Comparison of ENCODE assay signal across 10 mouse cellular contexts in the genomic region with DNA sequence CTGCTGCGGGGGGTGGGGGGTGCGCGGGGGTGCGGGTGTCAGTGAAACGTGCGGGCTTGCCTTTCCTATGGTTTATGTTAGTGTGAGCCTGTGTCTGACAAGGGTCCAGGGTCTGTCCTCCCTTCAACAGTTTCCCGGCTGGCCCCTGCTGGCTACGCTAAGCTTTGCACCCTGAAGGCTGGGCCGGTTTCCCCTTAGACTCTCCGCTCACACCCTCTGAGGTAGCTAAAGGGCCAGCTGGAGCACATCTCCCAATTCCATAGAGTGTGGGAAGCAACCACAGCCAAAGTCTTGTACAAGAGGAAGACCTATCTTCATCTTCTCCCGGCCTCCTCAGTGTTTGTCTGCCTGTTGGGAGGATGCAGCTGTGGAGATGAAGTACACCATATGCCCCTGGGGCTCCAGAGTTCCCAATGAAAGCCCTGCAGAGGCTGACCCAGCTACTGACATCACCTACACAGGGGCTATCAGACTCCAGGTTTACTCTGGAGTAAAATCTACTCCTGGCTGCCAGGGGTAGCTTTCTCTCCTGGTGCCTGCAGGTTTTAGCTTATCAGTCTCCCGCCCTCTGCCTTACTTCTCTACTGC. TPM values are rescaled to one million over a fixed set of nuclear protein-coding genes. Genes with fewer than 3 reads are reported as not detected.
DNase-seq lines count a peak whose midpoint lies in the region; ATAC-seq and TF ChIP-seq lines count a peak whose summit lies in the region.
"Had no signal": no experiment of that assay in that cellular context is flagged by ENCODE, and none has a peak within 500 bp of the region (broad histone marks: within the 10 kb centered on the region; RNA-seq: fewer than 3 reads in every experiment).

No protein-coding gene starts in this region.

- peak; percentile 42; the same call in 1 of the 2 replicates for ATAC-seq in heart, embryonic 13.5 days (ENCODE audit: extremely low read depth, insufficient number of reproducible peaks, low FRiP score, low TSS enrichment)
- ATAC-seq in heart, embryonic 11.5 days (replicated peaks; ENCODE audit: insufficient number of reproducible peaks, low FRiP score, low TSS enrichment), result no peak; the same call in 1 of the 2 replicates
- no peak for ATAC-seq in liver, embryonic 14.5 days (ENCODE audit: insufficient read depth)
- no peak for ATAC-seq in liver, embryonic 12.5 days
- 0 out of 2 replicates have a peak, but pooled peaks have one; percentile 67 for ATAC-seq in neural tube, embryonic 11.5 days (ENCODE audit: insufficient read depth, low FRiP score, low TSS enrichment)

- DNase-seq in liver, embryonic 14.5 days (ENCODE audit: low read depth in 3 of 3, low spot score in 3 of 3), result no peak
- peak; percentile 48 for DNase-seq in embryo, embryonic 10.5 days (ENCODE audit: low spot score)
- peak; percentile 21 for DNase-seq in neural tube, embryonic 11.5 days (ENCODE audit: low spot score)
- no peak for DNase-seq in adrenal gland, adult 18-20 months (ENCODE audit: low spot score in 2 of 2)
- DNase-seq in cerebellum, postnatal 4 days (ENCODE audit: low spot score in 2 of 2), result no peak
- DNase-seq: gastrocnemius, postnatal 10 days had no signal

- WGBS in heart, embryonic 13.5 days, result 20% methylated on average over 12 of the region's 12 CpGs
- 19% methylated on average over 12 of the region's 12 CpGs for WGBS in heart, embryonic 11.5 days (ENCODE audit: insufficient replicate concordance)
- 33% methylated on average over 12 of the region's 12 CpGs for WGBS in liver, embryonic 14.5 days (ENCODE audit: insufficient replicate concordance)
- WGBS in liver, embryonic 12.5 days (ENCODE audit: insufficient replicate concordance), result 34% methylated on average over 12 of the region's 12 CpGs
- 32% methylated on average over 12 of the region's 12 CpGs for WGBS in neural tube, embryonic 11.5 days

- no peak for TF ChIP-seq EP300 in liver, embryonic 14.5 days (IDR thresholded peaks at IDR 0.05; ENCODE audit: low read depth)

- no peak overlapping the region for H3K4me2 ChIP-seq in heart, embryonic 13.5 days
- no peak overlapping the region for H3K4me2 ChIP-seq in heart, embryonic 11.5 days
- no peak overlapping the region for H3K4me2 ChIP-seq in liver, embryonic 14.5 days (ENCODE audit: low read depth)
- no peak overlapping the region for H3K4me2 ChIP-seq in liver, embryonic 12.5 days
- H3K4me2 ChIP-seq in neural tube, embryonic 11.5 days (ENCODE audit: low read depth), result no peak overlapping the region
- H3K4me2 ChIP-seq: limb, embryonic 12.5 days had no signal

- peaks cover 15% of the 10 kb centered on the region for H3K4me1 ChIP-seq in heart, embryonic 13.5 days
- no peaks in the 10 kb centered on the region for H3K4me1 ChIP-seq in heart, embryonic 11.5 days (ENCODE audit: control insufficient read depth, insufficient read depth, low read length)
- no peaks in the 10 kb centered on the region for H3K4me1 ChIP-seq in liver, embryonic 14.5 days (replicated peaks; ENCODE audit: control insufficient read depth in 2 of 2, insufficient read depth in 2 of 2, low read length in 1 of 2)
- H3K4me1 ChIP-seq in liver, embryonic 12.5 days, result no peaks in the 10 kb centered on the region
- H3K4me1 ChIP-seq in neural tube, embryonic 11.5 days (ENCODE audit: control insufficient read depth, insufficient read depth, low read length), result no peaks in the 10 kb centered on the region
- H3K4me1 ChIP-seq: limb, embryonic 12.5 days had no signal

- H3K27ac ChIP-seq in heart, embryonic 13.5 days (replicated peaks), result peak overlapping the region; percentile 36; the same call in 1 of the 2 replicates
- H3K27ac ChIP-seq in heart, embryonic 11.5 days (ENCODE audit: low read depth, low read length), result no peak overlapping the region
- no peak overlapping the region for H3K27ac ChIP-seq in liver, embryonic 14.5 days
- no peak overlapping the region for H3K27ac ChIP-seq in liver, embryonic 12.5 days
- H3K27ac ChIP-seq in neural tube, embryonic 11.5 days (ENCODE audit: low read depth, low read length), result no peak overlapping the region
- H3K27ac ChIP-seq: limb, embryonic 12.5 days had no signal

- TF ChIP-seq CTCF in liver, embryonic 14.5 days (IDR thresholded peaks at IDR 0.05; ENCODE audit: low read depth), result peak; percentile 9; the same call in 1 of the 2 replicates

- H3K9ac ChIP-seq in heart, embryonic 13.5 days, result no peak overlapping the region
- H3K9ac ChIP-seq in heart, embryonic 11.5 days (ENCODE audit: low read depth, low read length), result no peak overlapping the region
- no peak overlapping the region for H3K9ac ChIP-seq in liver, embryonic 14.5 days (replicated peaks)
- no peak overlapping the region for H3K9ac ChIP-seq in liver, embryonic 12.5 days
- H3K9ac ChIP-seq in neural tube, embryonic 11.5 days (ENCODE audit: low read length), result no peak overlapping the region
- H3K9ac ChIP-seq: limb, embryonic 12.5 days had no signal

- no peaks in the 10 kb centered on the region for H3K9me3 ChIP-seq in heart, embryonic 13.5 days
- H3K9me3 ChIP-seq in heart, embryonic 11.5 days (replicated peaks; ENCODE audit: control insufficient read depth, low read length), result no peaks in the 10 kb centered on the region
- H3K9me3 ChIP-seq in liver, embryonic 14.5 days (ENCODE audit: control insufficient read depth, low read length), result no peaks in the 10 kb centered on the region
- H3K9me3 ChIP-seq in liver, embryonic 12.5 days (replicated peaks), result no peaks in the 10 kb centered on the region
- H3K9me3 ChIP-seq in neural tube, embryonic 11.5 days (ENCODE audit: control insufficient read depth, low read length), result no peaks in the 10 kb centered on the region
- H3K9me3 ChIP-seq: limb, embryonic 12.5 days had no signal

- H3K4me3 ChIP-seq in heart, embryonic 13.5 days, result no peak overlapping the region
- H3K4me3 ChIP-seq in heart, embryonic 11.5 days (ENCODE audit: low read depth, low read length), result no peak overlapping the region
- no peak overlapping the region for H3K4me3 ChIP-seq in liver, embryonic 14.5 days (ENCODE audit: insufficient read depth in 1 of 2, low read depth in 2 of 2, low read length in 2 of 2)
- no peak overlapping the region for H3K4me3 ChIP-seq in liver, embryonic 12.5 days
- H3K4me3 ChIP-seq in neural tube, embryonic 11.5 days (ENCODE audit: low read depth, low read length), result no peak overlapping the region
- H3K4me3 ChIP-seq: limb, embryonic 12.5 days had no signal

- no peaks in the 10 kb centered on the region for H3K36me3 ChIP-seq in heart, embryonic 13.5 days
- H3K36me3 ChIP-seq in heart, embryonic 11.5 days (ENCODE audit: control insufficient read depth, insufficient read depth, low read length), result no peaks in the 10 kb centered on the region
- H3K36me3 ChIP-seq in liver, embryonic 14.5 days (replicated peaks; ENCODE audit: control insufficient read depth, insufficient read depth, low read depth), result no peaks in the 10 kb centered on the region
- H3K36me3 ChIP-seq in liver, embryonic 12.5 days, result no peaks in the 10 kb centered on the region
- no peaks in the 10 kb centered on the region for H3K36me3 ChIP-seq in neural tube, embryonic 11.5 days (ENCODE audit: control insufficient read depth, insufficient read depth, low read length)
- H3K36me3 ChIP-seq: limb, embryonic 12.5 days had no signal

- no peaks in the 10 kb centered on the region for H3K27me3 ChIP-seq in heart, embryonic 13.5 days (replicated peaks)
- H3K27me3 ChIP-seq in heart, embryonic 11.5 days (ENCODE audit: control insufficient read depth, insufficient read depth, low read length), result no peaks in the 10 kb centered on the region
- no peaks in the 10 kb centered on the region for H3K27me3 ChIP-seq in liver, embryonic 14.5 days (ENCODE audit: control insufficient read depth, insufficient read depth, low read length)
- H3K27me3 ChIP-seq in liver, embryonic 12.5 days (replicated peaks), result no peaks in the 10 kb centered on the region
- H3K27me3 ChIP-seq in neural tube, embryonic 11.5 days (ENCODE audit: control insufficient read depth, insufficient read depth, low read length), result no peaks in the 10 kb centered on the region
- H3K27me3 ChIP-seq: limb, embryonic 12.5 days had no signal

RNA-seq across cellular contexts. Expression of a gene that starts 19.5 kb away (rescaled TPM):
- polyA plus RNA-seq in heart, embryonic 13.5 days (2015; fragmentation: Nextera tagmentation; extraction: Ambion mirVana), result 15.3 and 15.6 TPM in 2 replicates
- polyA plus RNA-seq in heart, embryonic 11.5 days (2014; fragmentation: Nextera tagmentation; extraction: Ambion mirVana), result 16.3 and 21.1 TPM in 2 replicates
- 0.67 and 1.1 TPM in 2 replicates for polyA plus RNA-seq in liver, embryonic 14.5 days (2012; rRNA removed)
- polyA plus RNA-seq in liver, embryonic 14.5 days (2014; fragmentation: Nextera tagmentation; extraction: Ambion mirVana), result 1.7 and 1.9 TPM in 2 replicates
- 3.6 and 3.7 TPM in 2 replicates for polyA plus RNA-seq in liver, embryonic 12.5 days (2016; fragmentation: Nextera tagmentation; extraction: Ambion mirVana)
- polyA plus RNA-seq in neural tube, embryonic 11.5 days (2014; fragmentation: Nextera tagmentation; extraction: Ambion mirVana), result 18.1 and 22.0 TPM in 2 replicates
- total RNA-seq in adrenal gland, adult 18-20 months (2021), result 10 to 100 TPM; 25.2 to 31.4 TPM

Comparison
In these comparisons a context has a peak if more than half of its experiments do, and no peak if none do; other contexts are left out.
1. ATAC-seq: peak in heart, embryonic 13.5 days (single experiment) and neural tube, embryonic 11.5 days (single experiment); none in heart, embryonic 11.5 days (single experiment), liver, embryonic 14.5 days (single experiment) and liver, embryonic 12.5 days (single experiment).
2. DNase-seq: peak in embryo, embryonic 10.5 days (single experiment) and neural tube, embryonic 11.5 days (single experiment); none in liver, embryonic 14.5 days (0 of 3), adrenal gland, adult 18-20 months (0 of 2) and cerebellum, postnatal 4 days (0 of 2).